Mouse (Mus musculus) neural tube, embryonic 10.5 days (tissue): ENCODE data around the gene Gpx3.
"Not testable (repeated sequence)": the region's sequence is repeated elsewhere in the genome, so short reads cannot be mapped to it uniquely, and the experiment has no call there.

ENCODE experiments used
- DNase-seq: peaks from one replicate; pipeline ENCODE4 v3.0.0-alpha.2; 2017; ENCODE audit warnings: low spot score; ENCODE audit errors: extremely low spot score

Gpx3 gene

GRCm38 (mm10) chr11:54936035-54936770, 34.0 kb downstream of the Gpx3 start:
- no peak for DNase-seq

- no peak for DNase-seq
Measured at GRCm38 (mm10) chr11:54936771-54937140, 34.5 kb downstream of the Gpx3 start.

- DNase-seq: no peak
Measured at GRCm38 (mm10) chr11:54939501-54939900, 37.2 kb downstream of the Gpx3 start.

GRCm38 (mm10) chr11:54940056-54940455, 37.8 kb downstream of the Gpx3 start:
- DNase-seq: no peak

GRCm38 (mm10) chr11:54944702-54945101, 42.4 kb downstream of the Gpx3 start:
- DNase-seq: no peak

GRCm38 (mm10) chr11:54949717-54950116, 47.5 kb downstream of the Gpx3 start:
- no peak for DNase-seq

GRCm38 (mm10) chr11:54950684-54951083, 48.4 kb downstream of the Gpx3 start:
- no peak for DNase-seq

GRCm38 (mm10) chr11:54952651-54953050, 50.4 kb downstream of the Gpx3 start:
- no peak for DNase-seq

GRCm38 (mm10) chr11:54953993-54954446, 51.8 kb downstream of the Gpx3 start:
- DNase-seq: no peak

GRCm38 (mm10) chr11:54954716-54955115, 52.5 kb downstream of the Gpx3 start:
- DNase-seq: no peak

GRCm38 (mm10) chr11:54955400-54955734, 53.1 kb downstream of the Gpx3 start:
- not testable (repeated sequence) for DNase-seq

GRCm38 (mm10) chr11:54955735-54956480, 53.7 kb downstream of the Gpx3 start:
- DNase-seq: peak; percentile 99

GRCm38 (mm10) chr11:54956912-54957311, 54.7 kb downstream of the Gpx3 start:
- DNase-seq: no peak

GRCm38 (mm10) chr11:54957708-54958107, 55.5 kb downstream of the Gpx3 start:
- DNase-seq: not testable (repeated sequence)

- no peak for DNase-seq
Measured at GRCm38 (mm10) chr11:54958571-54959073, 56.4 kb downstream of the Gpx3 start.
